Mouse (Mus musculus) stomach, embryonic 14.5 days (tissue): ENCODE data around the gene Rnf169. TPM values are rescaled to one million over a fixed set of nuclear protein-coding genes. Genes with fewer than 3 reads are reported as not detected.

Experiments
- ATAC-seq: fragments of 200-750 bp; cut with Nextera tagmentation; 2 replicates; pipeline ENCODE4 v1.8.0; 2017; ENCODE audit warnings: low read depth, moderate TSS enrichment; ENCODE audit not compliant: insufficient number of reproducible peaks, insufficient read depth, low FRiP score
- H3K27ac ChIP-seq: fragments of 300-500 bp; sonication (generic); 2 replicates; pipeline ENCODE4 v1.5.1; 2014; ENCODE audit warnings: mild to moderate bottlenecking, low read length, moderate library complexity, mixed read lengths
- H3K27me3 ChIP-seq: fragments of 300-500 bp; sonication (generic); 2 replicates; pipeline ENCODE4 v1.6.1; 2014; ENCODE audit warnings: low read length, control low read depth, mixed read lengths; ENCODE audit not compliant: control insufficient read depth, insufficient read depth
- H3K36me3 ChIP-seq: fragments of 300-500 bp; sonication (generic); 2 replicates; pipeline ENCODE4 v1.6.1; 2014; ENCODE audit warnings: mild to moderate bottlenecking, control low read depth, low read length, moderate library complexity, mixed read lengths; ENCODE audit not compliant: control insufficient read depth, insufficient read depth
- H3K4me1 ChIP-seq: fragments of 300-500 bp; sonication (generic); 2 replicates; pipeline ENCODE4 v1.6.1; 2014; ENCODE audit warnings: low read length, control low read depth, mixed read lengths; ENCODE audit not compliant: control insufficient read depth, insufficient read depth
- H3K4me2 ChIP-seq: fragments of 300-500 bp; sonication (generic); replicated peaks from 2 replicates; pipeline ENCODE4 v1.6.1; 2014; ENCODE audit warnings: low read depth, low read length, control low read depth
- H3K4me3 ChIP-seq: fragments of 300-500 bp; sonication (generic); 2 replicates; pipeline ENCODE4 v1.5.1; 2014; ENCODE audit warnings: low read depth, low read length, control low read depth
- H3K9ac ChIP-seq: fragments of 300-500 bp; sonication (generic); replicated peaks from 2 replicates; pipeline ENCODE4 v1.6.1; 2014; ENCODE audit warnings: low read depth, mild to moderate bottlenecking, control low read depth, low read length, moderate library complexity, mixed read lengths
- H3K9me3 ChIP-seq: fragments of 300-500 bp; sonication (generic); 2 replicates; pipeline ENCODE4 v1.6.1; 2016; ENCODE audit warnings: low read depth, low read length, control low read depth; ENCODE audit not compliant: control insufficient read depth
- WGBS: fragments of 180-500 bp; shearing (Covaris S2); extraction: QIAGEN DNeasy Blood & Tissue Kit; methylation state at CpG from one replicate; pipeline ENCODE4 v1.1.7; 2014; 5-methylcytosine and 5-hydroxymethylcytosine counted together
- polyA plus RNA-seq: library from polyadenylated mRNA; unstranded; fragments of >200 nt; fragmentation: Nextera tagmentation; extraction: Ambion mirVana; gene quantifications from 2 replicates; pipeline ENCODE4 v1.2.1, GENCODE M21; 2014

Rnf169 gene
- polyA plus RNA-seq, 1 experiment from 2014 or later, result 9.9 TPM

DNA sequence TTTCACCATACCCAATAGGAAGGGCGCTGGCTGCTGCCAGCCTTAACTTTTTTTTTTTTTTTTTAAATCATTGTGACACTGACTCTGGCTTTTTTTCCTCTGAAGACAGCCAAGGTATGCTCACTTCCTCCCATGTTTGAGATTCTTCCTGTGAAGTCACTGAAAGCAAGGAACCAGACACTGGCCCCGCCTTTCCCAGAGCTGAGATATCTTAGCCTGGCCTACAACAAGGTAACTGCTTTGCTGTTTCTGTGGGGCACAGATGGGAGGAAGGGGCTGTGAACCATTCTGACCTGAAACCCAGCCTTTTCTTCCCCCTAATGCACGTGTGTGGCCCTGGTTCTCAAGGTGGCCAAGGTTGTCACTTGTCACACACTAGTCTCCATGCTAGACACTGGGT lies 73.9 kb downstream of the Rnf169 start:
- no peak for ATAC-seq
- Histone ChIP-seq H3K36me3 (no peaks in the 10 kb centered on the region), H3K27ac (no peak overlapping the region), H3K4me3 (no peak overlapping the region), H3K9me3 (no peaks in the 10 kb centered on the region), H3K9ac (no peak overlapping the region), H3K4me1 (no peaks in the 10 kb centered on the region), H3K4me2 (no peak overlapping the region), H3K27me3 (no peaks in the 10 kb centered on the region)
- 89% methylated on average over 3 of the region's 3 CpGs for WGBS

DNA sequence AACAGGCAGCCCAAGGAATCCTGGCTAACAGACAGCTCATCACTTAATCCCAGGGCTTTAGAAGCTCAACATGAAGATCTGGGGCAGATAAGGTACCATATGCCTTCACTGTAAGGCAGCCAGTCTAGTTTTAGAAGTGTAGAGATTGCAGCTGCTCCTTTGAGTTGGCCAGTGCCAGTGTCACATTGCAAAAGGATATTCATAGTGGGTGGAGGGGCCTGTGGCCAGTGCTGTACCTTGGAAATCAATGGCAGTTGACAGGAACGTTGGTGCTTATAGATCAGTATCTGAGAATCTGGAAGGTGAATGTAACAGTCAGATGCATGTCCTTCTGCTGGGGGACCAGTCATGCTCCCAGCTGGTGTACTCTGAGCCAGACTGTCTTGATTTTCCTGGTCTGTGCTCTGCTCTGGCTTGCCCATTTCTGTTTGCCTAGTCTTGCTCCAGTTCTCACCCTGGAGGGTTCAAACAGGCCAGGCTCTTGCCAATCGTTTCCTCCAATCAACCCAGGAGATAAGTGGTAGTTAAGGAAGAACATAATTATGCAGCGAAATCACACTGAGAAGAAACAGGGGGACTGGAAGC lies 75.7 kb downstream of the Rnf169 start:
- Histone ChIP-seq H3K4me1 (no peaks in the 10 kb centered on the region), H3K9ac (no peak overlapping the region), H3K9me3 (no peaks in the 10 kb centered on the region), H3K27ac (no peak overlapping the region), H3K36me3 (no peaks in the 10 kb centered on the region), H3K27me3 (no peaks in the 10 kb centered on the region), H3K4me2 (no peak overlapping the region), H3K4me3 (no peak overlapping the region)
- no peak for ATAC-seq
- 44% methylated on average over 3 of the region's 3 CpGs for WGBS

DNA sequence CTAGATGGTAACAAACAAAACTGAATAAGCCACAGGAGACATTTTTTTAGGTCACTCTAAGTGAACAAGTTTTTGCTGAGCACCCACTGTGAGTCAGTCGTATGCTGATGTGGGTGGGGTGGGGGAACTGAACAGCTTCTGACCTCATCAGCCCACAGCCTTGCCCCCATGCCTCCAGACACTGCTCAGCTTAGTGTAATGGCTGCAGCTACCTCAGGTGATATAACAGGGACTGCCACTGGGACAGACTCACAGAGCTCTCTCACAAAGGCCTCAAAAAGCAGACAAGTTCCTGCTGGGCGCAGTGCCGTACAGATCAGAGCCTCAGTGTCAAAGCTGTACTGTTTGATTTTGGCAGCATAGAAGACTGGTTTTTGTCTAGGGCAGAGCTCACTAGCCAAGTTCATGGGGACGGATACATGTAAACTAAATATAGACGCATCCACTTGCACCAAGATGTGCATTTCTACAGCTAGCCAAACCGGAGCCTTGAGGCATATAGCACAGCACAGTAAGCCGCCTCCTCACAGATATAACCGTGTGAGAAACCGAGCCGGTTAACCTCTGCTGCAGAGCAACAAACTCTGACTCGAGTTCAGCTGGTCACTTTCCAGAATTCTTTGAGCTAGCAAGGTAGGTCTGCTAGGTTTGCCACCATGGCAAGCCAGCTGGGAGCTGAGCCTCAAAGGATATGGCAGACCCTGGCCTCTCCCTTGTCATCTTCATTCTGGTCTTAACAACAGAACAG lies 77.2 kb downstream of the Rnf169 start:
- no peak for ATAC-seq
- Histone ChIP-seq H3K9me3 (no peaks in the 10 kb centered on the region), H3K27me3 (no peaks in the 10 kb centered on the region), H3K9ac (no peak overlapping the region), H3K4me3 (no peak overlapping the region), H3K36me3 (no peaks in the 10 kb centered on the region), H3K27ac (no peak overlapping the region), H3K4me1 (no peaks in the 10 kb centered on the region), H3K4me2 (no peak overlapping the region)
- 84% methylated on average over 11 of the region's 11 CpGs for WGBS

DNA sequence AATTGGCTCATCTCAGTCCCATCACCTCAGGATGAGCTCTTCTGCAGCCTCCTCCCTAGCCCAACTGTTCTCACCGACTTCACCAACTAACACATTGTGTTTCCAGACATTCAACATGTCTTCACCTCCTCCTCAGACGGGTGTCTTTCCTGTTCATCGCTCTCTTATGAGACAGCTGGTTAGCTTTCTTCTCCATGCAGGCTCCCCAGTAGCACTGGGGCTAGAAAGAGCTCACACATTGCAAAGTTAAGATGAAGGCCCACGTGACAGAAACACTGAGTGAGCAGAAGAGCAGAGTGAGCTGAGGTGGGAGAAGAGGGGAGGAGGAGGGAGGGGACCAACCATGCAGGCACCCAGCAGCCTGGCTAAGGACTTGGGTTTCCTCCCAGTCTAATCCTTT lies 78.0 kb downstream of the Rnf169 start:
- H3K4me2 ChIP-seq, result no peak overlapping the region
- no peak overlapping the region for H3K27ac ChIP-seq
- no peak overlapping the region for H3K9ac ChIP-seq
- no peak overlapping the region for H3K4me3 ChIP-seq
- no peak for ATAC-seq
- no peaks in the 10 kb centered on the region for H3K36me3 ChIP-seq
- no peaks in the 10 kb centered on the region for H3K9me3 ChIP-seq
- H3K4me1 ChIP-seq, result no peaks in the 10 kb centered on the region
- H3K27me3 ChIP-seq, result no peaks in the 10 kb centered on the region
- WGBS, result 63% methylated on average over 4 of the region's 4 CpGs

DNA sequence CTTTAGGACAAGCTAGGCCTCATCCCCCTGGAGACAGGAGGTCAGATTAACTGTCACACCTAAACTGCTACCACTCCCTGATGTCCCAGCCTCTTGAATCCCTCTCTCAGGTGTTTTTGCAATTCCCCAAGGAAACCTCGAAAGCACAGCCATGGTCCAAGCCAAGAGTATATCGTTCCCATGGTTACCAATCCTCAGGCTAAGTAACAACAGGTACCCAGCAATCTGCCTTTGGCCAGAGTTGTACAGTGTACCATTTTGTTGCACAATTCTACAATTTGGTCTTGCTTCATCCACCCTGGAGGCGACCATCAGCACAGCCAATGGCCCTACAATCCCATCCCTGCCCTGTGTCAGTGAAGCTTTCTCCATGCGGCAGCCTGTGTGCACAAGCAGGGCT lies 83.3 kb downstream of the Rnf169 start:
- H3K27me3 ChIP-seq, result no peaks in the 10 kb centered on the region
- H3K4me3 ChIP-seq, result no peak overlapping the region
- no peaks in the 10 kb centered on the region for H3K36me3 ChIP-seq
- ATAC-seq, result no peak
- H3K4me2 ChIP-seq, result no peak overlapping the region
- no peak overlapping the region for H3K27ac ChIP-seq
- no peak overlapping the region for H3K9ac ChIP-seq
- H3K4me1 ChIP-seq, result no peaks in the 10 kb centered on the region
- no peaks in the 10 kb centered on the region for H3K9me3 ChIP-seq
- 82% methylated on average over 4 of the region's 4 CpGs for WGBS

DNA sequence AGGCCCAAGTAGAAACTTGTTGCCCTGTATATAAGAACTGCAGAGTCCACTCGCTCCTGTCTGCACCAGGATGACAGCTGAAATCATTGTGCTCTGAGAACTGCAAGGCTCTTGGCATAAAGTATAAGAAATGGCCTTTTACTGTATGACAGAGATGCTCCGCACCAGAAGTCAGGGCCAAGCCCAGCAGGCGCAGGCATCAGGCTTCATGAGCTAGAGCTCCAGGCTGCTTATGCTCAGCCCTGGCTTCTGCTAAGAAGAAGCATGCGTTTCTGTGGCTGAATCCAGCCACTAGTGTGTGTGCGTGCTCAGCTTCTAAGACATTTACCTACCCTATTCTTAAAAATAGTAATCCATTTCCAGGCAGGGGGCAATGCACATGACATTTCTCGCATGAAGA lies 85.8 kb downstream of the Rnf169 start:
- ATAC-seq, result no peak
- WGBS, result 74% methylated on average over 6 of the region's 6 CpGs
- H3K9ac ChIP-seq, result no peak overlapping the region
- H3K27ac ChIP-seq, result no peak overlapping the region
- H3K4me3 ChIP-seq, result no peak overlapping the region
- no peaks in the 10 kb centered on the region for H3K36me3 ChIP-seq
- H3K27me3 ChIP-seq, result no peaks in the 10 kb centered on the region
- H3K4me1 ChIP-seq, result no peaks in the 10 kb centered on the region
- H3K4me2 ChIP-seq, result no peak overlapping the region
- H3K9me3 ChIP-seq, result no peaks in the 10 kb centered on the region

DNA sequence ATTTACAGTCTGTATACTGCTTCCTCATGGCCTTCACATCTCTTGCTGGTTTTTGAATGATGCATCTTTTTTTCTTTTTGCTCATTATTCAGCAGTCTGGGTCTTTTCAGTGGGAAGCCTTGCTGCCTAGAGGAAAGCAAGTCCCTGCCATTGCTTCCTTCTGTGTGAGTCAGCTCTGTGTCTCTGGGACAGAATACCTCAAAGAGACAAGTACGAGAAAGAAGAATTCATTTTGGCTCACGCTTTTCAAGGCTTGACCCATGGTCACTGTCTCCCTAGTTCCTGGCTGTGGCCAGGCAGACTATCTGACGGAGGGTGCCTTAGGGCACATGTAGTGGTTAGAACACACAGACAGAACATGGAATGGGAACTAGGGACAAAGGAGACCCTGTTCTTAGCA lies 86.3 kb downstream of the Rnf169 start:
- 87% methylated on average over 3 of the region's 3 CpGs for WGBS
- Histone ChIP-seq H3K4me3 (no peak overlapping the region), H3K27me3 (no peaks in the 10 kb centered on the region), H3K9me3 (no peaks in the 10 kb centered on the region), H3K4me1 (no peaks in the 10 kb centered on the region), H3K4me2 (no peak overlapping the region), H3K27ac (no peak overlapping the region), H3K9ac (no peak overlapping the region), H3K36me3 (no peaks in the 10 kb centered on the region)
- no peak for ATAC-seq

DNA sequence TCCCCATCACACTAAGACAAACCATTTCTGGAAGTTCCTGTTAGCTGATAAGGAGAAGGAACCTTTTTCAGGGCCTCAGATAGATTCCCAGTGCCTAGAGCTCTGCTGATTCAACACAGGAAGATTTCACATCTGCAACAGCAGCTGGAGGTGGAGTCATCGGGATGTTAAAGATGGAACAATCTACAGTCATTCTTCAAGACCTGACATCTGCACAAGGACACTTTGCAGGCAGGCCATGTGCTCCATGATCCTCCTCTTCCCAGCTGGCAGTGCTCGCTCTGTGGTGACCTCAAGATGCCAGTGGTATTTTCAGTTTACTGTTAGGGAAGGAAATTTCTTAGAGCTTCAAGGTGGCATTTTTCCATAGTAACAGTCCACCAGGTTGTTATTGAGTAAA lies 87.9 kb downstream of the Rnf169 start:
- no peak overlapping the region for H3K4me3 ChIP-seq
- H3K4me2 ChIP-seq, result no peak overlapping the region
- ATAC-seq, result no peak
- no peak overlapping the region for H3K9ac ChIP-seq
- H3K9me3 ChIP-seq, result no peaks in the 10 kb centered on the region
- H3K27me3 ChIP-seq, result no peaks in the 10 kb centered on the region
- no peak overlapping the region for H3K27ac ChIP-seq
- no peaks in the 10 kb centered on the region for H3K36me3 ChIP-seq
- H3K4me1 ChIP-seq, result no peaks in the 10 kb centered on the region
- WGBS, result 72% methylated on average over 2 of the region's 2 CpGs

DNA sequence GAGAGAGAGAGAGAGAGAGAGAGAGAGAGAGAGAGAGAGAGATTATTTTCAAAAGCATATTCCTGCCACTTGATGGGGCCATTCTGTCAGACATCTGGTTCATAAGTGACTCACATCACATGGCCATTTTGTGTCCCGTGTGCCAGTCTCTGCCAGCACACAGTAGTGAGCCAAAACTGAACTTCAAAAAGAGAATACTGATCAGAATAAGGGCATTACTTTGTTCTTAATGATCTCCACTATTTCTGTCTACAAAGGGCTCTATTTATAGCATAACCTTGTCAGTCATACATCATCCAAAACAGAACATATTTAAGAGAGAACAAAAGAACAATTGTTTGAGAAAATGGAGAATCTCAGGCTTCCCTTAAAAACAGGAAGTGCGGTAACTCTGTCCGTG lies 88.8 kb downstream of the Rnf169 start:
- Histone ChIP-seq H3K27ac (no peak overlapping the region), H3K4me3 (no peak overlapping the region), H3K4me1 (no peaks in the 10 kb centered on the region), H3K36me3 (no peaks in the 10 kb centered on the region), H3K9ac (no peak overlapping the region), H3K4me2 (no peak overlapping the region), H3K27me3 (no peaks in the 10 kb centered on the region), H3K9me3 (no peaks in the 10 kb centered on the region)
- no peak for ATAC-seq
- 63% methylated on average over 3 of the region's 3 CpGs for WGBS
